Mouse (Mus musculus) gastrocnemius, postnatal 25 days (tissue): Measurements from ENCODE around the gene Ppm1h. TPM values are rescaled to one million over a fixed set of nuclear protein-coding genes. Genes with fewer than 3 reads are reported as not detected.

Experiments used
- DNase-seq: peaks from one replicate; pipeline ENCODE4 v3.0.0; 2022
- total RNA-seq, 2 experiments: library from RNA; stranded (reverse); gene quantifications; 1 replicate in 1 of 2; 2 replicates in 1 of 2; pipeline ENCODE4 v1.2.3; 2021

The Ppm1h gene
- total RNA-seq, 2 experiments from 2014 or later = 0.95 to 1.6 TPM

- no peak for DNase-seq
Measured at GRCm38 (mm10) chr10:122698347-122698746, 19.8 kb downstream of the Ppm1h start.

GRCm38 (mm10) chr10:122704901-122705300, 26.3 kb downstream of the Ppm1h start:
- DNase-seq = no peak

GRCm38 (mm10) chr10:122705457-122705856, 26.9 kb downstream of the Ppm1h start:
- DNase-seq = no peak

- DNase-seq = no peak
Measured at GRCm38 (mm10) chr10:122711381-122711811, 32.8 kb downstream of the Ppm1h start.

- no peak for DNase-seq
Measured at GRCm38 (mm10) chr10:122712307-122712706, 33.7 kb downstream of the Ppm1h start.

GRCm38 (mm10) chr10:122715856-122716255, 37.3 kb downstream of the Ppm1h start:
- DNase-seq = no peak

GRCm38 (mm10) chr10:122716286-122716685, 37.7 kb downstream of the Ppm1h start:
- no peak for DNase-seq

GRCm38 (mm10) chr10:122716739-122717474, 38.3 kb downstream of the Ppm1h start:
- no peak for DNase-seq

GRCm38 (mm10) chr10:122717754-122718415, 39.3 kb downstream of the Ppm1h start:
- DNase-seq = no peak

- no peak for DNase-seq
Measured at GRCm38 (mm10) chr10:122718951-122719350, 40.4 kb downstream of the Ppm1h start.

- no peak for DNase-seq
Measured at GRCm38 (mm10) chr10:122722111-122722510, 43.5 kb downstream of the Ppm1h start.

- no peak for DNase-seq
Measured at GRCm38 (mm10) chr10:122724692-122725091, 46.1 kb downstream of the Ppm1h start.

GRCm38 (mm10) chr10:122727228-122727627, 48.7 kb downstream of the Ppm1h start:
- no peak for DNase-seq

GRCm38 (mm10) chr10:122728172-122728571, 49.6 kb downstream of the Ppm1h start:
- DNase-seq = no peak

- DNase-seq = no peak
Measured at GRCm38 (mm10) chr10:122732146-122732545, 53.6 kb downstream of the Ppm1h start.

- DNase-seq = no peak
Measured at GRCm38 (mm10) chr10:122734521-122734920, 56.0 kb downstream of the Ppm1h start.

GRCm38 (mm10) chr10:122735284-122735784, 56.8 kb downstream of the Ppm1h start:
- DNase-seq = no peak

GRCm38 (mm10) chr10:122736835-122737234, 58.3 kb downstream of the Ppm1h start:
- no peak for DNase-seq

GRCm38 (mm10) chr10:122738526-122738925, 60.0 kb downstream of the Ppm1h start:
- no peak for DNase-seq

GRCm38 (mm10) chr10:122739037-122739436, 60.5 kb downstream of the Ppm1h start:
- no peak for DNase-seq

- DNase-seq = no peak
Measured at GRCm38 (mm10) chr10:122740117-122740516, 61.6 kb downstream of the Ppm1h start.

GRCm38 (mm10) chr10:122741191-122741590, 62.6 kb downstream of the Ppm1h start:
- no peak for DNase-seq

- DNase-seq = no peak
Measured at GRCm38 (mm10) chr10:122742136-122742535, 63.6 kb downstream of the Ppm1h start.

GRCm38 (mm10) chr10:122743361-122743760, 64.8 kb downstream of the Ppm1h start:
- DNase-seq = no peak
